Mouse (Mus musculus): ENCODE data around the gene 1190002N15Rik.
A peak's percentile ranks its signal among the peaks of the same experiment; 100 is the strongest.

1190002N15Rik gene

GRCm38 (mm10) chr9:94537970-94538822 is at the start of gene 1190002N15Rik:
Gene 1190002N15Rik, minus strand, starts transcription at chr9:94538081.
- peak; percentile 72 for DNase-seq (ENCODE audit: low read depth)

- DNase-seq (ENCODE audit: low read depth): peak; percentile 4
These were observed 44.4 kb upstream of the 1190002N15Rik start for GRCm38 (mm10) chr9:94582309-94582708.

DNA sequence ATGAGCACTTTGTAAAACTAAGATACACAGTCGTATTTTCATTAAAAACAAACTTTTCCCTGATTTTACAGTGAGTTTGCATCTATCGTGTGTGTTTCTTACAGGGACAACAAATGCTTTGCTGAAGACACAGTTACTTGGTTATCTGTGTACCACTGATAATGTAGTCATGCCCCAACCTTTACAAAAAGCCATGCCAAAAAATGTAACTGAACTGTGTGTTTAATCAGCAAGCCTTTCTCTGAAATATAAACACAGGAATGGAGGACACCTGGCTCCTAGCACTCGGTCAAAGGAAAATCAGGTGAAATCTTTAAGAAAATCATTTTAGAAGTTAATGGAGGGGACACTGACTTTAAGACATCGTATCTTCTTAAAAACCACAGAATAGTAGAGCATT is 43.8 kb upstream of the 1190002N15Rik start:
- no peak for DNase-seq (ENCODE audit: low read depth)

- no peak for DNase-seq (ENCODE audit: low read depth)
These were observed 42.3 kb upstream of the 1190002N15Rik start for GRCm38 (mm10) chr9:94580071-94580737.

GRCm38 (mm10) chr9:94571802-94572201 is 33.9 kb upstream of the 1190002N15Rik start:
- no peak for DNase-seq (ENCODE audit: low read depth)

GRCm38 (mm10) chr9:94568386-94568785 is 30.5 kb upstream of the 1190002N15Rik start:
- DNase-seq (ENCODE audit: low read depth): no peak

GRCm38 (mm10) chr9:94567722-94568314 is 29.9 kb upstream of the 1190002N15Rik start:
- no peak for DNase-seq (ENCODE audit: low read depth)

GRCm38 (mm10) chr9:94556776-94557514 is 19.1 kb upstream of the 1190002N15Rik start:
- no peak for DNase-seq (ENCODE audit: low read depth)

DNA sequence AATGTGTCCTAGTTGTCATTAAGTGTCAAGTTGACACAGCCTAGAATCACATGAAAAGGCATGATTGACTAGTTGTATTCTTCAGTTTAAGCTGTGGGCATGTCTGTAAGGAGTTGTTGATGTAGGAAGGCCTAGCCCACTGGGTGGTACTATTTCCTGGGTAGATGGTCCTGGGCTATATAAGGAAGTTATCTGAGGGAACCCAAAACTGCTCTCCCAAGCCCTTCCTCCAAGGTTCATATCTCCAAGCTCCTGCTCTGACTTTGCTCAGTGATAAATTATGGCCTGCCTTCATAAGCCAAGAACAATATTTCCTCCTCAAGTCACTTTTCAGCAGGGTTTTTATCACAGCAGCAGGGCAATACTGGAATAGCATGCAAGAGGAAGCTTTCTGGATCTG is 18.4 kb upstream of the 1190002N15Rik start:
- no peak for DNase-seq (ENCODE audit: low read depth)

GRCm38 (mm10) chr9:94550493-94551095 is 12.7 kb upstream of the 1190002N15Rik start:
- no peak for DNase-seq (ENCODE audit: low read depth)

- DNase-seq (ENCODE audit: low read depth): no peak
These were observed 6.0 kb upstream of the 1190002N15Rik start for GRCm38 (mm10) chr9:94543881-94544280.

DNA sequence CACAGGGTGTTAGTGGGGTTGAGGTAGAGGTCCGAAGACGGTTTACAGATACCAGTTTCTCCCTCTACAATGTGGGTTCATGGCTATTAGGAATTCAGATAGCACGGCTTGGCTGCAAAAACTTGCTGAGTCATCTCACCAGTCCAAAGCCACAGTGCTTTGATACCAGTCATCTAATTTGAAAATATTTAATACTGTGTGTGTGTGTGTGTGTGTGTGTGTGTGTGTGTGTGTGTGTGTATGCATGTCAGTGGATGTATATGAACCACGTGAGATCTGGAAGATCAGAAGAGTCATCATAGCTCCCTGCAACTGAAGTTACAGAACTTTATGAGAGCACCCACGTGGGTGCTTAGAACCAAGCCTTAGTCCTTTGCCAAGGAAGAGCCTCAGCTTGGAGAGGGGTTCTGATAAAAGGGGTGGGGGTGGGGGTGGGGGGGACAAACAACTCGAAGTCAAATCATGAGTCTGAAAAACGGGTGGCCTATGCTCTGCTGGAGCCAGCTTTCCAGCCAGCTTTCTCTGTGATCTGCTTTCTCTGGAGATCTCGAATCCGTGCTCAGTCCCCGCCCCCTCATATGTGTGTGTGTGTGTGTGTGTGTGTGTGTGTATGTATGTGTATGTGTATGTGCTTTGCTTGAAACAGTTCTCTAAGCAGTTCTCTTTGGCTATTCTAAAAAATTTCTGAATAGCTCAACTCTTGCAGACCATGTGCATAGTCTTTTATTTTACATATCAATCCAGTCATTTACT is 2.6 kb upstream of the 1190002N15Rik start:
- DNase-seq (ENCODE audit: low read depth): no peak

DNA sequence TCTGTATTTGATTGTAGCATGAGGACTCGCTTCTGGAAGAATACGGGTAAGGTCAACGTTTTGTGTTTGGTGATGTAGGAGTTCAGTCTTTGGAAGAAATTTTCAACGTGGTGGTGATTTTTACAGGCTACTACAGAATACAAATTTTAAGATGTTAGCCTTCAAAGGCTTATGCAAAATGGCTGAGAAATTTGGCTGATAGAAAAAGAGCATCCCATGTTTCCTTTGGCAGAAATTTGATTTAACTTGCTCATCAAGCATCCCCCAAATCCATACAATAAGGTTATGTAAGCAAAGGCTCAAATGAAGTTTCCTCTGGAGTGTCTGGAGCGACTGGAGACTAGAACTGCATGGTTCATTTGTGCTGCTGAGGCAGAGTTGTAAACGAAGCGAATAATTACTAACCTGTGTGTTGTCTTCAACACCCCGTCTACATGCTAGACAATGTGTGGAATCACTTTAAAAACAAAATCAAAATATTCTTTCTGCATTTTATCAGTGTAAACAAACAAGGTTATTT is 1.5 kb upstream of the 1190002N15Rik start:
- no peak for DNase-seq (ENCODE audit: low read depth)

GRCm38 (mm10) chr9:94538823-94539143 is 902 bp upstream of the 1190002N15Rik start:
- DNase-seq (ENCODE audit: low read depth): no peak

DNA sequence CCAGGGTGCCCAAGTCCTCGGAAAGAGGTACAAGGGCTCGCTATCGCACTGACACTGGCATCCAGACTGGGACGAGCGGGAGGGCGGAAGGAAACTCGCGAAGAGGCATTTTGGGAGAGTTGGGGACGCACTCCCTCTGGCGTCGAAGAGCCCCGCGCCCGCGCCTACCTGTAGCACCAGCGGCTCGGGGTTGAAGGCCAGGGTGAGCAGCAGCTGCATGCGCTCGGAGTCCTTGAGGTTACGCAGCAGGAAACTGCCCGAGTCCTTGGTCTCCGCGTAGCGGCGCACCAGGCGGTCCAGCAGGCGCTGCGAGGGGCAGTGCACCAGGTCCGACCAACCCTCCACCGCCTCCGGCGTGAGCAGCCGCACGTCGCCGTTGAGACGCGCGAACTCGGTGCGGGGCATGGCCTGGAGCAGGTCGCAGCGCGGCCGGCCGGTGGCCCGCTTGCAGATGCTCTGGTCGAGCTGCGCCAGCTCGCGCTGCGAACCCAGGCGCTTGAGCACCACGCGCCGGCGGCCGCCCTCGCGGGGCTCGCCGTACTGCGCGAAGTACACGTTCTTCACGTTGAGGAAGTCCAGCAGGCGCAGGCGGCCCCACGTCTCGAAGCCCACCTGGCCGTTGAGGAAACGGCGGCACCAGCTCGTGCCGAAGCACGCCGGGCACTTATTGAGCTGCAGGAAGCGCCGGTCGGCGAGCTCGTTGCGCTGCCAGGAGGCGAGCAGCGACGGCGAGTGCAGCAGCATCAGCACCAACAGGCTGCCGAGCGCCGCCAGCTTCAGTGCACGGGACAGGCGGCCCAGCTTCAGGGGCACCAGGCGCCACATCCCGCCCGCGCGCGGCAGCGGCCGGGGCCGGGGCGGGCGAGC is 597 bp downstream of the 1190002N15Rik start:
- peak; percentile 46 for DNase-seq (ENCODE audit: low read depth)

DNA sequence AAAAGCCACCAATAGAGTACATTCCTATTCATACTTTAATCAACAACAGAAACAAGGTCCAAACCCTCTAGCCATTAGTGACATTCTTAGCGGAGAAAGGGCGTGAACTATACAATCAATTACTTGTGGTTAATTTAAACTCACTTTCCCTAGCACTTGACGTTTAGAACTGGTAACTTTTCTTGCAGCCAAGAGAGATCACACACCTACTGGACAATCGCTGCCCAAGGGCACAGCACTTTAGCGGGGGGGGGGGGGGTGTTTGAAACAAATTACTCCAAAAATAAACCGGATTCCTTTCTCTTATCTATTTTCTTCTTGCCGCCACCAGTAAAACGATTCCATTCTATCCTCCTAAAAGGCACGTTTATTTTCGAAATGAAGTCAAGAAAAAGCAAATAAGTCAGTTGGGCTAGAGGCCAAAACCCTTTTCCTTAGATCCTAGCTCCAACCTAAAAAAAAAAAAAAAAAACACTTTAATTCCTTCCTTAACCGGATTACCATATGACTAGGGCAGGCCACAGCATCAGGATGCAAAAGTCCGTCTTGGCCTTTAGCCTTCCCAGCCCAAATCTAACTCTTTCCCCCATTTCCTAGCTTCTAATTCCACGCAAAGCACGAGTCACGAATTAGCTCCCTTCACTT is 1.5 kb downstream of the 1190002N15Rik start:
- DNase-seq (ENCODE audit: low read depth): no peak

GRCm38 (mm10) chr9:94534795-94535194 is 3.1 kb downstream of the 1190002N15Rik start:
- no peak for DNase-seq (ENCODE audit: low read depth)

DNA sequence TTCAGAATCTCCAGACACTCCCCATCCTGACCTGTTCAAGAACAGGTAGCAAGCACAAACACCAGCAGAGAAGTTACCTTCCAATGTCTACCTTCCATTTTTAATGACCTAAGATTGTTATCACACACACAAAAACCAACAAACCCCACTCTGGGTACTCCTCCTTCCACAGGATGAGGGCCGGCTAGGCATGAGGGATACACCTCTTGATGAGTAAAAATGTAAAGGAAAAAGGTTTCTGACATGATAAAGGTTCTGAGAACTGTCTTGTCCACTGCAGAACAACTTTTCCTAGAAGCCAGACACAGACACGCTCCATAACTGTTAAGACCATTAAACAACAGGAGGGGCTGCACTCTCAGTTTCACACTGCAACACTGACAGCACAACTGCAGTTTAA is 3.7 kb downstream of the 1190002N15Rik start:
- no peak for DNase-seq (ENCODE audit: low read depth)

DNA sequence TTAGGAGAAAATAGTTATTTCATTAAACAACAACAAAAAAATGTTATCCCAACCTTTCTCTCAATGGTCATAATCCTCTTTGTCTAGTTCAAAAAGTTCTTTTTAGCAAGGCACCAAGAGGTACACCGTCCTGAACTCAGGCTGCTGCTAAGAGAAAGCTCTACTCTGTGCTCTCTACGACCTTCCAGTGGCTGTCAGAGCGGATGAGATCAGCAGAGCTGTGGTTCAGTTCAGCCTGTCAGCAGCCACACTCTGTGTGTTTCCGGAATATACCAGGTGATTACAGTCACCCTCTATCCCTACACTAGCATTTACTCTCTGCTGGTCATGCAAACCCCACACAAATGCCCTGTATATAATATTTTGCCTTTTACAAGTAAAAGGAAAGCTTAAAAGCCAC is 4.2 kb downstream of the 1190002N15Rik start:
- DNase-seq (ENCODE audit: low read depth): no peak

All from fibroblast of lung, adult 2 months (primary cell).